Mouse (Mus musculus) bone marrow macrophage, adult 2 months (primary cell): ENCODE measurements around the gene Tmem238.

Experiments
- CTCF ChIP-seq: IDR thresholded peaks from 2 replicates; pipeline ENCODE4 v1.5.1; 2012; ENCODE audit warnings: low read depth, mild to moderate bottlenecking, low read length, moderate library complexity
- POLR2A ChIP-seq: IDR thresholded peaks from 2 replicates; pipeline ENCODE4 v1.6.1; 2012; ENCODE audit warnings: mild to moderate bottlenecking, low read depth, low read length, borderline replicate concordance

- TF ChIP-seq POLR2A (no peak), CTCF (no peak)
These were observed 41.1 kb downstream of the Tmem238 start for GRCm38 (mm10) chr7:4748321-4748720.
